Mouse (Mus musculus) heart, postnatal 0 days (tissue): ENCODE measurements at regions not wholly inside any gene's neighbourhood (a gene's known extent, or its start where the extent isn't known, plus 50 kb on each side); places are given as distances from the start of the nearest gene placed in this dataset.

Experiments
- CTCF ChIP-seq: IDR thresholded peaks from 2 replicates; pipeline ENCODE4 v1.5.1; 2016; ENCODE audit warnings: antibody characterized with exemption, control low read depth, low read depth
- EP300 ChIP-seq: IDR thresholded peaks from 2 replicates; pipeline ENCODE4 v1.6.1; 2016; ENCODE audit warnings: antibody characterized with exemption, low read depth

GRCm38 (mm10) chr1:151065090-151065567, 71.9 kb upstream of the Hmcn1 start:
- TF ChIP-seq CTCF: peak; percentile 63
- TF ChIP-seq EP300: no peak
